Mouse (Mus musculus) naive thymus-derived CD4-positive, alpha-beta T cell, adult 2 months (primary cell): ENCODE results near the gene Asphd2.

Experiments used
- DNase-seq: peaks from one replicate; pipeline ENCODE4 v3.0.0-alpha.2; 2011; ENCODE audit warnings: low read depth

The Asphd2 gene

DNA sequence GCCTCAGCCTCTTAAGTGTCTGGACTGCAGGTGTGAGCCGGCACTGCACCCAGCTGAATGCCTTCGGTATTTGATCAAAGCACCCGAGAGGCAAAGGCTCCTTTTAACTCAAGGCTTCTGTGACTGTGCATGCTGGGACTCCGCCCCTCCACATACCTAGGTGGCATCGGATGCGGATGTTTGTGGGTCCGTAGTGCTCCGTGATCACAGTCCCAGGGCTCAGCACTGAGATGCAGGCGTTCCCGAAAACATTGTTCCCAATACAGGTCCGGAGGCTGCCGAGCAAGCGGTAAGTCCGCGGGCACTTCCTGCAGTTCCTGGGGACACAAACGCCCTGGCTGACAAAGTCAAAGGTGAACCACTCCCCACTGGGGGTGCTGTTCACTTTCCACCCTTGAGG is 3.7 kb downstream of the Asphd2 start:
- peak; percentile 27 for DNase-seq

DNA sequence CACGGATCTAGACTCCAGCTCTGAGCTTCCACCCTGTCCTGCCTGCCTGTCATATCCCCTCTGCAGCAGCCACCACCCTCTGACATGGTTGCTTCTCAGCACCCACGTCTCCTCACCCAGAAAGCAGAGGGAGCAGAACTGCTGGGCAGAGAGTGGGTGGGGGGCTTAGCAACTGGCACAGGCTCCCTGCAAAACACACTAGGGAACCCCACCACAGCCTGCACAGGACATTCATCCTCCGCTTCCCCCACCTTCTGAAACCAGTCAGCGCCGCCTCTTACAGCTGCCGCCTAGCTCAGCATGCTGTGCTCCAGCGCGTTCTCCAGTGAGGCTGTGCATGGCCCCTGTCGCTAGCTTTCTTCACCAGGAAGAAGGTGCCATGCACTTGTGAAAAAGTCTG is 5.3 kb downstream of the Asphd2 start:
- no peak for DNase-seq

DNA sequence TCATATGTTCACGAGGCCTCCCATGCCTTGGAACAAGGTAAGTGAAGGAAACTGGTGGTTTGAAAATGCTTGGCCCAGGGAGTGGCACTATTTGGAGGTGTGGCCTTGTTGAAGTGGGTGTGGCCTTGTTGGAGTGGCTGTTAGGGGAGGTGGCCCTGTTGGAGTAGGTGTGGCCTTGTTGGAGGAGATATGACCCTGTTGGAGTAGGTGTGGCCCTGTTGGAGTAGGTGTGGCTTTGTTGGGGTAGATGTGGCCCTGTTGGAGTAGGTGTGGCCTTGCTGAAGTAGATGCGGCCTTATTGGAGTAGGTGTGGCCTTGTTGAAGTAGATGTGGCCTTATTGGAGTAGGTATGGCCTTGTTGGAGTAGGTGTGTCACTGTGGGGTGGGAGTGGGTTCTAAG is 8.7 kb downstream of the Asphd2 start:
- DNase-seq = no peak

DNA sequence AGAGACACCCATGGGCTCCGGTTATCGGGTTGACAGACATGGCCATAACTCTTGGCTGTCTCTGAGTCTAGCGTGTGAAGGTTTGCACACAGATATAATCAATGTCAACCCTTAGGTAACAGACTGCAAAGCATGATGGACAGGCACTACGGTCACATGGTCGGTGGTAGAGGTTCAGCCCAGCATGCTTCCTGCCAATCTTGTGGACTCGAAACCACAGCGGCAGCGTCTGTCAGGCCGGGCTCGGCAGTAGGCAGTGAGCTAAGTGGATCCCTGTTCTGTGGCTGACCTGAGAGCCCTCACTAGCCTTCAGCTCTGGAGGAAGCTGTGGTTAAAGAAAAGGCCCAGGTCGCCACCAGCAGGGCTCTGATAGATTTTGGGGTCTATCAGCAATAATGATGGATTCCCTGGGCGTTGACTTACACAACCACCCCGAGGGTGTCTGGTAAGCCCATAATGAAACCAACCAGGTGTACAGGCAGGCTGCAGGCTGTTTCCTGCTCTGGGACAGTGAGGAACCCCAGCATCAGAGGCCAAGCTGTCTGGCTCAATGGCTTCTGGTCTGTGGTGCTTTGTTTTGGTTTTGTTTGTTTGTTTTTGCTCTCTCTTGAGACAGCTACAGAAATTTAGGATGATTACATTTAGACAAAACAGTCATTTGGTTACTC is 9.7 kb downstream of the Asphd2 start:
- peak; percentile 18 for DNase-seq

DNA sequence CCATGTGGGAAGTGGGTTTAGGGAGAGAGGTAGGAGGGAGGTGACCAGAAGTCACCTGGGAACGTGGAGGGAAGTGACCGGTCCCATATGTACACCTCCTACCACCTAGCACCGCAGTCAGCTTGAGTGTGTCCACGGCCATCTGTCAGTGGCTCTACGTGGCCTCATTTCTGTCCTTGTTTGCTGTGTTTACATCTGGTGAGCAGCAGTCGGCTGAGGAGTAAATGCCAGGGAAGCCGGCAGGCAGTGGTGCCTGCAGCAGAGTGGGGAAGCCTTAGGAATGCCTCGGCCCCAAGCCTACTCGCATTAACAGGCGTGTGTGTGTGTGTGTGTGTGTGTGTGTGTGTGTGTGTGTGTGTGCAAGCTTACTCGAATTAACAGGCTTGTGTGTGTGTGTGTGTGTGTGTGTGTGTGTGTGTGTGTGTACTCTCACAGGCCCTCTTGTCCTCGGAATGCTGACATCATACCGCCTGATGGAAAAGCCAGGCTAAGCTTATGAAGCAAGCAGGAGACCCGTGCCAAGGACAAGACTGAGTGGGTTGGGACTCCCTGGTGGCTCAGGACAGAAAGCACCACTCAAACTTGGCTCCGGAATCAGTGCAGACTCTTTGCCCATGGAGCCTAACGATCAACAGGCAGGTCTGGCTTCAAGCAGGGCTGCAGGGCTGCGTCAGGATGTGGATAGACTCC is 11.9 kb downstream of the Asphd2 start:
- DNase-seq = no peak

DNA sequence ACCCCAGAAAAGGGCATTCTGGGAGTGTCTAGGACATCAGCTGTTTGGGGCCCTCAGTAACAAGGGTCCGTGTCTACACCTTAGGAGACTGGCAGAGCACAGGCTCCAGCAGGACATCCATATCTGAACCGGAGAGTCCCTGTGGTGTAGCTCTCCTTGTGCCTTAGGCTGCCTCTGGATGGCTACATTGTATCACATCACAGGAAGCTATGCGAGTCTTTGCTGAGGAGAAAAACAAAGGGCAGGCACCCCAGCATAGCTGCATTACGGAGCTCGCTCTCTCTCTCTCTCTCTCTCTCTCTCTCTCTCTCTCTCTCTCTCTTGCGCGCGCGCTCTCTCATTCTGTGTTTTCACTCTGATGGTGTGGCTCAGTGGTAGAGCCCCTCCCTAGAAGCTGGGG is 12.6 kb downstream of the Asphd2 start:
- no peak for DNase-seq

DNA sequence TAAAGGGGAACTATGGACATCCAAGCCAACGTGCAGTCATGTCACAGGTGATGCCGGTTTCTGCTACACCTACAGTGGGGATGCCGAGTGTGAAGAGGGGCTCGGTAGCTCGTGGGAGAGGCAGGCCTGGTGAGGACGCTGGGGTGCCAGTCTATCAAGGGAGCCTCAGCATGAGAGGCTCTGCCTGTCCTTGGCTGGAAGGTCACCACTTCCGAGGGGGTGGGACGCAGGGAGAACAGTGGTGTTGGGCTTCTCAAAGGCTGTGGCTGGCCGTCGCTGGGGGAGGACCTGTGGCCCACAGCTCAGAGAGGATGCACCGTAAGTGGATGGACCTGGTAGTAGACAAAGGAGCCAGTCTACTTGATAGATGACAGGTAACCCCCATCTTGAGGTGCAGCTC is 13.5 kb downstream of the Asphd2 start:
- no peak for DNase-seq

DNA sequence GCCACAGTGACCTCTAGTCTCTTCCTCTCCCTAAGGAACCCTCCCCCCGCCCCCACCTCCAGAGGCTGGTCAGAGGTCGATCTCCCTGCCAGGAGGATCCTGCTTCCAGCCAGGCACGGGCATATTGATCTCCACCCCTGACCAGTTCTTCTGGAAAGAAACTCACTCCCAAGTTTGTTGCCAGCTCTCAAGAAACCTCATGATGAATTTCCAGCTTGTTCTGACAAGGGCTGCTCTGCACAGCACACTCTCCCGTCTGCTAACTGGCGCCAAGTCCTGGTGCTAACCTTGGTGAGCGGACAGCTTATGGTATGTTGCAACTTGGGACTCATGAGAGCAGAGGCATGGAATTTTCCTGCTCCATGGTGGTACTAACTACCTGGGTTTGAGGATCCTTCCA is 15.9 kb downstream of the Asphd2 start:
- DNase-seq = no peak

DNA sequence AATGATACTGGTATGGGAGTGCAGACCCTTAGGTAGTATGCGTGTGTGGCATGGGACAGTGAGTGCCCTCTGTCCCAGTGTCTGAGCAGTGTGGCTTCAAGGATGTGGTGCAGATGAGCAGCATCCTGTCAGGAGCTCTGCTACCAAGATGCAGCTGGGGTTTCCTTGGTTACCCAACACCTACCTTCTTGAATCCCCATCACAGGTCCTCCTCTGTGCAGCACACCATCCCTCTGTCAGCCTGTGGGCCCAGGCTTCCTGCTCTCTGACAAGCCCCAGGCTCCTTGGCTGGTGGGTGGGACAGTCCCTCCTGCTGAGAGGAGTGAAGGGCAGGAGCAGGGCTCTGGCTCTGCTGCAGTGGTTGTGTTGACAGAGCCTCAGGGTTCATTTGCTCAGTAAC is 17.3 kb downstream of the Asphd2 start:
- DNase-seq = no peak

DNA sequence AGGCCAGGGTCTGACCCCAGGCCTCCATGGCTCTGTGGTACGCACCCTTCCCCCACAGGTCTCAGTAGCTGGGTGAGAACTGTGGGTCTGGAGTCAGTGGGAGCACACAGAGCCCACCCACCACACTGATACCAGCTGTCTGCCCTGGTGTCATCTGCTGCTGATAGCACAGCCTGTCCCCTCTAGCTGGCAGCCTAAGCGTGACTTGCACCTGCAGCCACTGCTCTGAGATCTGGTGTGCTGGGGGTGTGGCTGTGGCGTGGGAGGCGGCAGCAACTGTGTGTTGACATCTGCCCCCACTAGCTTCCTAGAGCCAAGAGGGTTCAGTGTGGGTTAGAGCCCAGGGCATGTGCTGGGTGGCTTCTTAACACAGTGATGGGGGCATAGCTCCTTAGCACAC is 18.6 kb downstream of the Asphd2 start:
- DNase-seq = no peak

DNA sequence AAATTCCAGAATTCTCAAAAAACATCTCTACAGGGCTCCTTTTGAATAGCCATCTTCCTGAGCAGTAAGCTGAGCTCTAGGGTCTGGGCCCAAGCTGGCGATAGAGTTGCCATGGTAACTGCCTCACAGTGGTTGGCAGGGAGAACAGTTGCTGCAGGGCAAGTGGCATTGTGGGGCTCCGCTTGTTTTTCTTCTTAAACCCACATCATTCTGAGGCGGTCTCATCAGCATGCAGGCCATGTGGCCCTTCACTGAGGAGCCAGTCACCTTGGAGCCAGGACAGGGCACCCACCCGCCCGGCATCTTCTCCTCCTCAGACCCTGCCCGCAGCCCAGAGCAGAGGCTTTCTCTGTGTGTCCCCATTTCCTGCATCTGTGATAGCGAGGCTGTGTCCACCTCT is 22.7 kb downstream of the Asphd2 start:
- no peak for DNase-seq

DNA sequence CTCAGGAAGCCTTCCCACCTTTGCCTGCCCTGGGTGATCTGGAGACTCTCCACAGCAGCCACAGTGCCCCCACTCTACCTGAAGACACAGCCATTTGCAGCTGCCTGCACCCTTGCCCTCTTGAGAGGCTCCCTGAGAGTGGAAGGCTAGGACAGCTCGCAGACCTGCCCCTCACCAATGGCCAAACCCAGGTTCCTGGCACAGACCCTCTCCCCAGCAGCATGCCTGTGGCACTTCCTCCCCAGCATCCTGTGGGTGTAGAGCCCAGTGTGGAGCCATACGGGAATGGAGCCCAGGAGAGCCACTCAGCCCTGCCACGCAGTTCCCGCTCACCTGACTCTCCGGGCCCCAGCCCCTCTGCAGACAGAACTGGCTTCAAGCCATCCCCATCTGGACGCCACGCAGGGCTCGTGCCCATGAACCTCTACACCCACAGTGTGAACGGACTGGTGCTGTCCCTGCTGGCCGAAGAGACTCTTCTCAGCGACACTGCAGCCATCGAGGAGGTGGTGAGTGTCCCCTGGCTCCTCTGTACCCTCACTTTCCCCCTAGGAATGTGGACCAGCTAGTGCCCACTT is 24.3 kb downstream of the Asphd2 start:
- no peak for DNase-seq

DNA sequence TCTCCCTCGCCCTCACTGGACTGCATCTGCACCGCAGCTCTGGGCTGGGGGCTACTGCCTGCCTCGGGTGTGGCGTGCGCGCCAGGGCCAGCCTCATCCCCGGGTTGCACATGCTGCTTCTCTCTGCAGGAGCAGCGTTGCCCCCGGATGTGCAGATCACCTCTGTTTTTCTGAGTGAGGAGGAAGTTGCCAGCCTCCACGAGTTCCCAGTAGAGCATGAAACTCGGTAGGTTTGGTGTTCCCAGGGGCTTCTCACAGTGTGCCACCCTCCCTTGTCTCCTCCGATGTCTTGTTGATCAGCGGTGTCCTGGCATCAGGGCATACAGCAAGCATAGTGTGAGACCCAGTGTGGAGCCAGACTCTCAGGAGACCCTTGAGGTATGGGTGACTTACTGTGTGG is 25.3 kb downstream of the Asphd2 start:
- no peak for DNase-seq

DNA sequence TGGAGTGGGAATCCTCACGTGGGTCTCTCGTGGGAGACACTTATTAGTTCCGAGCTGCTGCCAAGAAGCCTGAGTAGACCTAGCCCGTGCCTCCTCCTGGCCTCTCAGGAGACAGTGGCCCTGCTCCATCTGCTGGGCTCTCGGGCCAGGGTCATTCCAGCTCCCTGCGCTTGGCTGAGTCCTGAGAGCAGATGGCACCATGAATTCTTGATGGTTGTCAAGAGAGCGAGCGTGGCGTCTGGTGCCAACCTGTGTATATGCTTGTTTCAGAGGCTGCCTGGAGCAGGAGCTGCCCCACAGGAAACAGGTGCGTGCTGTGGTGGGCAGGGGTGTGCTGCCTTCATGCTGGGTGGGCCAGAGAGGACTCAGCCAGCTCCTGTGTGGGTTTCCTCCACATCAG is 26.0 kb downstream of the Asphd2 start:
- DNase-seq = no peak

DNA sequence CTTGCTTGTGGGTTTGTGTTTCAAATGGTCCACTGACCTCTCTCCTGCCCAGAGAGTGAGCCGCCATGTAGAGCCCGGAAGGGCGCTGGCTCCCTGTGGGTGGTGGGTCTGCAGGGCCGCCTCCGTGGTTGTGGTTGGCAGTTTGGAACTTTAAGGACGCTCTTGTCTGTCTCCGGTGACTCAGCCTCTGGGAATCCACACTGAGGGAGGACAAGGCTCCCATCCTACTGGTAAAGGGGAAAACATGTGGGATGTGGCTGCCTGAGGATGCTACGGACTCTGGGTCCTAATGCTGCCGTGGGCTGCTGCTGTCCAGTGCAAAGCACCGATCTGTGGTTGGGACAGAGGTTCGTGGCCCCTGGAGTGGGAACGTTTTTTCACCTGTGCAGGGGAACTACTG is 26.7 kb downstream of the Asphd2 start:
- DNase-seq = no peak

DNA sequence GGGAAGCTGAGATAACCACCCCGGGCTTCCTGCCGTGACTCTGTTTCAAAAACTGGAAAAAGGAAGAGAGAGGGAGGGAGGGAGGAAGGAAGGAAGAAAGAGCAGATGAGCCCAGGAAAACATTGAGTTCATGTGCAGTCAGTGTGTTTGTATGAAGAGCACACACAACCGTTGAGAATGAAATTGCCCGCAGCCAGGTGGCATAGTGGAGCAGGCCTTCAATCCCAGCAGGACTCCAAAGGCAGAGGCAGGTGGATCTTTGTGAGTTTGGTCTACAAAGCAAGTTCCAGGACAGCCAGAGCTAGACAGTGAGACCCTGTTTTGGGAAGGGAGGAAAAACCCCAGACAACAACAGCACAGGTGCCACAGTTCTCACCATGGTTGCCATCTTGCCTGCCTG is 27.3 kb downstream of the Asphd2 start:
- DNase-seq = no peak

DNA sequence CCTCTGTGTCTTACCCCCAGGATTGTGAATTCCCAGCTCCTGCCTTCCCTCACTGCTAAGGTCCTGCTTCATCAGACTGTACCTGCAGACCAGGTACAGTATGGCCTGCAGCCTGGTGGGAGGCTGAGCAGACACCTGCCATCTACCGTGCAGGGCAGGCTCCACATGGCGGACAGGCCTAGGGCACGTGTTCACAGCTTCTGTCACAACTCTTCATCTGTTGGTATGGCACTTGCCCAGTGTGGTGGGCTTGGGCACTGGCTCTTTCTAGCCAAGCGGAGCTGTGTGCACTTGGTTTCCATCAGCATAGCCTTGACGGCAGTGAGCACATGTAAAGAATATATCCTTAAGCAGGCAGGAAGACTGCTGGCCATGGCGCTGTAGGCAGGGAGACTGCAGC is 27.8 kb downstream of the Asphd2 start:
- no peak for DNase-seq

DNA sequence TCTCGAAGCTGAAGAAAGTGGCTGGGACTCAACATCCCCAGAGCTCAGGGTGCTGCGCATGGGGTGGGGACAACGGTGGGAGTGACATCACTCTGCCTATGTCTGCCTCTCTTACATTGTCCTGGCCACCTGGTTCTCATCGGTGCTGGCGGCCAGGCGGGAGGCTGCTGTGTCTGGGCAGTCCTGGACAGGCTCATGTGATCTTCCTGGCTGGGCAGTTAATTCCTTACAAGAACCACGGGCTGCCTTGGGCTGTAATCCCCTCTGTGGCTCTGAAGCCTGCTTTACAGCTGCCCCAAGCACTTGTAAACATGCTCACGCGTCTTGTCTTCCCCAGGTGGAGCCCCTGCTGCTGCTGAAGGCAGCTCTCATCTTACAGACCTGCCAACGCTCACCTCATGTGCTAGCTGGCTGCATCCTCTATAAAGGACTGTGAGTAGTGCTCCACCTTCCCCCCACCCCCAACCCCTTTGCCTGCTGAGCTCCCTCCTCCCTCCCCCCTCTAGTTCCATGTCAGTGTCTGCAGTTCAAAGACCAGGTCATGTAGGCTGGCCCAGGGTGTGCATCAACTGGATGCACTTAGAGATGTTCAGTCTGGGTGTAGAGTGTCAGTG is 30.4 kb downstream of the Asphd2 start:
- no peak for DNase-seq

DNA sequence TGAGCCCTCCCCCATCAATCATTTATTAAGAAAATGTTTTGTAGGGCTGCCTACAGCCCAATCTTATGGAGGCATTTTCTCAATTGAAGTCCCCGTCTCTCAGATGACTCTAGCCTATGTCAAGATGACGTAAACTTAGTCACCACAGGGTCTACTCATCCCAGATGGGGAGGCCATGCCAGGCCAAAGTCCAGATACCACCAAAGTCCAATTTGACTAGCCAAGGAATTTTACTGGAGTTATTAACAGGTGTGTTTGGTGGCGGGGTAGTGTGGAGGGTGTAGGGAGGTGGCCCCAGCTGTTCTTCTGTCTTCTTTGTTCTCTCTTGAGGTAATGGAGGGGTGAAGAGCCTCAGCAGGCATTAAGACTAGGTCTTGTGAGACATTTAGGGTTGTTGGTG is 34.6 kb downstream of the Asphd2 start:
- no peak for DNase-seq

DNA sequence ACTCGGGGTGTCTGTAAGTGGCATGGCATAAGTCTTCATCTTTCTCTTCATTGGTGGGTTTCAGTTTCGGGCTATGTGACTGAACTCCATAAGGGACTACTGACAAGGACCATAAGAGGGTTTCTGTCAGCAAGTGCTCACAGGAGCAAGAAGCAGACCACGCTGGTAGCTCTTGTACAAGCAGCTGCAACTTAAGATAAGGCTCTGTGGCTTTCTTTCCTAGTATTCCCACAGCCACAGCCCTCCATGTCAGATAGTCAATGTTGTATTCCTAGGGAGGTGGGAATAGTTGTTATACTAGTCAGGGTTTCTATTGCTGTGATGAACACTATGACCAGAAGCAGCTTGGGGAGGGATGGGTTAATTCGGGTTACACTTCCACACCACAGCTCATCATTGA is 35.1 kb downstream of the Asphd2 start:
- DNase-seq = no peak

DNA sequence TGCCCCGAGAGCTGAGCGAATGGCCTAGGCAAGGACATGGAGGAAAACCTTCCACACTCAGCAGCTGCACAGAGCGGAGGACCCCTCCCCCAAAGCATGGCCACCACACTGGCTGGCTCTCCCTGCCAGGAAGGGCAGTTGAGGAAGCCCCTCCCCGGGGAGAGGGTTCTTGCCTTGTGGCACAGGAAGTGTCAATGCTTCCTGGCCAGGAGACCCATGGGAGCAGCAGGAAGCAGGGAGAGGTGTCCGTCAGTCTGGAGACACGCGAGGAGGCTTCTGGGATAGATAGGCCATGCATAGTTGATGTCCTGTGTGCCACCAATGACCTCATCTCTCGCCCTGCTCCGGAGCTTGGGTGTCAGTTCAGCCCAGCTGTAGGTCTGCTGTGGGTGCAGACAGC is 38.3 kb downstream of the Asphd2 start:
- no peak for DNase-seq

DNA sequence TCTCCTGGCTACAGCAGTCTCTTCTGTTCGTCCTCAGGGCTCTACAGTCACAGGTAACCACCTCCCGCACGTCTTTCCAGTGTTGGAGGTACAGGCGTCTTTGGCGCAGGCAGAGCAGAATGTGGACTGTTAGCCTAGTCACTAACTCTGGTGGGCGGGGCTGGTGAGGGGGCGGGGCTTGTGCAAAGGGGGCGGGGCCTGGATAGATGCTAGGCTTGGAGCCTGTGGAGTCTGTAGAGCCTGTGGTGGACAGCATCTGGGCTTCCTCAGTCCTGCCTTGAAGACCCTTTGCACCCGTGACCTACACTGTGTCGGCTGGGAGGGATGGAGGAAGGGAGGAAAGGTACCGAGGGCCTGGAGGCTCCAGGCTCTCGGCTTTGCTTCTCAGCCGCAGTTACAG is 38.8 kb downstream of the Asphd2 start, which contains the start of gene Gm6583:
Gene Gm6583, minus strand, starts transcription at position 124 of the 400 bp plus-strand sequence.
- DNase-seq = no peak

DNA sequence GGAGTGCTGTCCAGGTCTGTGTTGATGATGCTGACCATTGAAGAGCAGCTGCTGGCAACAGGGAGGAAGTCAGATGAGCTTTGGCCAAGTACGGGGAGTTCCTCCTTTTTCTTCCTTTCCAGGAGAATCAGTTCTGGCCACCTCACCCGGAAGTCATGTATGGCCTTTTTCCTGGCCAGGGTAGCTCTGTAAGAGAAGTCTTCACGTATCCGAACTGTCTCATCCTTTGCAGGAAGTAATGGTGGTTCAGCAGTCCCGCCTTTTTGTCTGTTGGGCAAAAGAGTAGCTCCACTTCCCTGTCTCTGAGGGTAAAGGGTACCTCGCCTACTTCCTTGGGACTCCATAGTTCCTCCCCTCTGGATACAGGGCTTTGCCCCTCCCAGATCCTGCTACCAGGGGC is 39.2 kb downstream of the Asphd2 start:
- DNase-seq = no peak
